Mouse (Mus musculus): Measurements from ENCODE around the gene Mrps23.

Mrps23 gene

DNA sequence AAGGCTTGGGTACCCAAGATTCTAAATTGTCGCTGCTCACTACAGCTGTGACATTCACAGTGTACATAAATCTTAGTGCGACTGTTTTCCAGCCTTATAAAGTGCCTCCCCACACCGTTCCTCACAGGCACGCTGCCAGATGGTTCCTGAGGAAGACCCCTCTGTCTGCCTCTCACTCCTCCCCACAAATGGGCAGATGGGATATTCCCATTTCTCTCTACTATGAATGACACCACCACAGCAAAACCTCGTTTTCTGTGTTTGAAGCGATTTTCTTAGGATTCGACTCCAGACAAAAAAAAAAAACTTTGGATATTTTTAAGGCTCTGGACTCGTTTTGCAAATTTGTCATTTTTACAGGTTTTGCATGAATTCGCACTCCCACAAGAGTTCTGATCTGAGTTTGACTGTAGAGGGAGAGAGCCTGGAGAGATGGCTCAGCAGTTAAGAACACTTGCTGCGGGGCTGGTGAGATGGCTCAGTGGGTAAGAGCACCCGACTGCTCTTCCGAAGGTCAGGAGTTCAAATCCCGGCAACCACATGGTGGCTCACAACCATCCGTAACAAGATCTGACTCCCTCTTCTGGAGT, 41.5 kb downstream of the Mrps23 start:
- DNase-seq (ENCODE audit: low read depth, low spot score): no peak

DNA sequence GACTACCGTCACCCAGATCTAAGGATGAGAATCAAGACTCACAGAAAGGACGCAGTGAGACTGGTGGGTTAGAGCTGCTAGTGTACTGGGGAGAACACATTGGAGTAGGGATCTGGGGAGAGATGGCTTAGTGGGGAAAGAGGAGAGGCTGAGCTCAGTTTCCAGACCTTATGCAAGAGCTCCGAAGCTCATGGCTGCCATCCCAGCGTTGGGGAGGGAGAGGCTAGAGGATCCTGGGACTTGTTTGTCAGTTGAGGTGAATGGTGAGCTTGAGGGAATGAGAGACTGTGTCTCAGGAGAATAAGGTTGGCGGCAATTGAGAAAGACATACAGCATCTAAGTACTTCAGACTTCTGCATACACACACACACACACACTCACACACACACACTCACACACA, 44.4 kb downstream of the Mrps23 start:
- DNase-seq (ENCODE audit: low read depth, low spot score): no peak

GRCm38 (mm10) chr11:88250568-88250967, 46.4 kb downstream of the Mrps23 start:
- DNase-seq (ENCODE audit: low read depth, low spot score): no peak

DNA sequence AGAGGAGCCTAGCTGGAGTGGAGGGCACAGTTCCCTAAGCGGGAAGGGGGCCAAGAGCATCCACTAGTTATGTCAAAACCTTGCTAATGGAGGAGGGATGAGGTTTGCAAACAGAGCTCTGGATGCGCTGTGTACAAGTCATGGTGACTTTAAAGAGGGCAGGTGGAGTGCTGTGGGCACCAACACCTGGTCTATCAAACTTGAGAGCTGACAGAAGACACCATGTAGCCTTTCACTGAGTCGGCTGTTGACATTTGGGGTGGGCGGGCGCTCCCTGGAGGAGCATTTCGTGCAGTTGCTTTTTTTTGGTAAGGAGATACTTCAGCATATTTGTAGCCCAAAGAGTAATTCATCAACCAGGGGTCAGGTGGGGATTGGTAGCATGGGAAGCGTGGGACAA, 47.1 kb downstream of the Mrps23 start:
- no peak for DNase-seq (ENCODE audit: low read depth, low spot score)

DNA sequence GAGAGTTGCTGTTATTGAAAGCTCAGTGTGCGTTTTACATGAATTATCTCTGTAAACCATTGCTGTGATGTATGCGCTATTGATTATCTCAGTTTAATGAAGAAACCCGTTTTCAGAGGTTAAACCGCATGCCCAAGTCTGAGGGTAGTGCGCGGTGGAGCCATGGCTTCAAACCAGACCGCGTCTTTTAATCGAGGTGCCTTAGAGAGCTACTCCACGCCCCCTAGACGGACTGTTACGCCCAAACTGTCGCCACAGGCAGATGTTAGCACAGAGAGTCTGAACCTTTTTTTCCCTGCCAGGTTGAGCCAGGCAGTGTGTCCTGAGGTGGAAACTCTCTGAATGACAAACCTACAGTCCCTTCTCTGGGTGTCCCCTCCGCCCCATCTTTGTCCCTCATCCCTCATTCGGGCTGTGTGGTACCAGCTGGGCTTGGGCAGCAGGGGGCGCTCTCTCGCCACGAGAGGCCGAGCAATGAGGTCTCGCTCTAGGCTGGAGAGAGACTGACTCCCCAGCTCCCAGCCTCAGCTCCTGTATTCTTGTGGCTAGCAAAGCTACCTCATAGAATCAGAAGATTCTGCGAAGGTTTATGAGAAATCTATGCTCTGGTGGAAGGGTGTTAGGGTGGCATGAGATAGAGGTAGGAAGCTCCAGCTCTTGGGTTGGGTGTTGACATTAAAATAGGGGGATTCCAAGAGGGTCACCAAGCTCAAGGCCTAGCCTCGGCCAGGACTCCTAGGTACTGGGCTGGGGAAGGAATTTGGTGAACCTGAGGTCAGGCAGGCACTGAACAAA, 48.0 kb downstream of the Mrps23 start:
- peak; percentile 81 for DNase-seq (ENCODE audit: low read depth, low spot score)

- DNase-seq (ENCODE audit: low read depth, low spot score): no peak
These were observed 48.8 kb downstream of the Mrps23 start for GRCm38 (mm10) chr11:88252767-88253513.

- no peak for DNase-seq (ENCODE audit: low read depth, low spot score)
These were observed 49.5 kb downstream of the Mrps23 start for GRCm38 (mm10) chr11:88253514-88254167.

DNA sequence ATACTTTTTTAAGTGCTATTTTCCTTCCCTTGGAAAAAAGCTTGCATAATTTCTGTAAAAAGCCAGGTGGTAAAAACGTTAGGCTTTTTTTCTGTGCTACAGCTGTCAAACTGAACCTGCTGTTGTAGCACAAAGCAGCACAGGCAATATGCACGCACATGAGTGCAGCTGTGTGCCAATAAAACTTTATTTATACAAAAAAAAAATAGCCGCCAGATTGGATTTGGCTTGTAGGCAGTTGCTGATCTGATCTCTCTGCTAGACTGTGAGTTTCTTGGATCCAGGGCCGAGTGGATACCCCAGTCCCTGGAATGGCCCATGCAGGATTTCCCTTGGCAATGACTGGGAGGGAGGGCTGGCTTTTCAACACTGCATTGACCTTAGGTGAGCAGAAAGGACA, 53.5 kb downstream of the Mrps23 start:
- DNase-seq (ENCODE audit: low read depth, low spot score): no peak

DNA sequence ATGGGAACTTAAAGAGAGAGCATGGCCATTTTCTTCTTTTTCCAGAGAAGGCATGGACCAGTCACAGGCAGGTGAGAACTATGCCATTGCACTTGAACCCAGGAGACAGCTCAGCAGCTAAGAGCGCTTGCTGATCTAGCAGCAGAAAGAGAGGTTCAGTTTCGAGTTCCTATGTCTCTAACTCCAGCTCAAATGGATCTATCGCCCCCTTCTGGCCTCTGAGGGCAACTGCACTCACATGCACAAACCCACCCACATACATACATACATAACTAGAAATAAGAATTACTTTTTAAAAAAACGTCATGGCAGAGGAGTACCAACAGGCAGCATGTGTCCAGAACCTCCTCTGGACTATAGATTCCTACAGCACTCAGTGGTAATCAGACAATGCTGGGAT, 54.0 kb downstream of the Mrps23 start:
- DNase-seq (ENCODE audit: low read depth, low spot score): peak; percentile 79

DNA sequence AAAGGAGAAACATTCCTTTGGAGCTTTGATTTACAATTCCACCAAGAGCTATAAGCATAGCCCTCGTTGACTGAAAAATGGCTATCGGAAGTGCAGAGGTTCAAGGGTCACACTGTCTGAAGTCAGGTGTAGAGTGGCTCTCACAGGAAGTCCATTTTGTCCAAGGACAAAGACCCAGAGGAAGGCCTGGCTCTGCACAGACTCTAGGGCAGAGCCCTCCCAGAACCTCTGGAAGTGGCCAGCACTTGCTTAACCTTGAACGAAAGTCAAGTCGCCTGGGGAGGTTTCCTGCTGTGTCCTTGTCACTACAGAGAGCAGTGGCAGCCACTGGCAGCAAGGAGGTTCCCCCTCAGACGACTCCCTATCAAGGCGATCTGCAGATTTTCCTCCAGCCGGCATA, 56.3 kb downstream of the Mrps23 start:
- no peak for DNase-seq (ENCODE audit: low read depth, low spot score)
